Mouse (Mus musculus) hindbrain, embryonic 16.5 days (tissue): ENCODE measurements at regions not wholly inside any gene's neighbourhood (a gene's known extent, or its start where the extent isn't known, plus 50 kb on each side); places are given as distances from the start of the nearest gene placed in this dataset.

ENCODE experiments used
- ATAC-seq: fragments of 200-750 bp; cut with Nextera tagmentation; 2 replicates; pipeline ENCODE4 v1.8.0; 2017; ENCODE audit warnings: moderate TSS enrichment, moderate library complexity
- H3K27ac ChIP-seq: fragments of 300-500 bp; sonication (generic); 2 replicates; pipeline ENCODE4 v1.5.1; 2014; ENCODE audit warnings: low read depth, mild to moderate bottlenecking, control low read depth, low read length, moderate library complexity
- H3K27me3 ChIP-seq: fragments of 300-500 bp; sonication (generic); replicated peaks from 2 replicates; pipeline ENCODE4 v1.6.1; 2014; ENCODE audit warnings: low read length; ENCODE audit not compliant: control insufficient read depth, insufficient read depth
- H3K36me3 ChIP-seq: fragments of 300-500 bp; sonication (generic); 2 replicates; pipeline ENCODE4 v1.6.1; 2014; ENCODE audit warnings: mild to moderate bottlenecking, low read length, moderate library complexity, mixed read lengths; ENCODE audit not compliant: control insufficient read depth, insufficient read depth
- H3K4me1 ChIP-seq: fragments of 300-500 bp; sonication (generic); 2 replicates; pipeline ENCODE4 v1.6.1; 2014; ENCODE audit warnings: low read depth, low read length; ENCODE audit not compliant: control insufficient read depth, insufficient read depth
- H3K4me2 ChIP-seq: fragments of 300-500 bp; sonication (generic); 2 replicates; pipeline ENCODE4 v1.6.1; 2014; ENCODE audit warnings: mild to moderate bottlenecking, low read length, control low read depth, moderate library complexity
- H3K4me3 ChIP-seq: fragments of 300-500 bp; sonication (generic); 2 replicates; pipeline ENCODE4 v1.5.1; 2014; ENCODE audit warnings: mild to moderate bottlenecking, low read length, control low read depth, moderate library complexity
- H3K9ac ChIP-seq: fragments of 300-500 bp; sonication (generic); 2 replicates; pipeline ENCODE4 v1.6.1; 2014; ENCODE audit warnings: low read depth, mild to moderate bottlenecking, control low read depth, low read length, moderate library complexity
- H3K9me3 ChIP-seq: fragments of 300-500 bp; sonication (generic); 2 replicates; pipeline ENCODE4 v1.6.1; 2014; ENCODE audit warnings: mild to moderate bottlenecking, low read length, moderate library complexity; ENCODE audit not compliant: control insufficient read depth
- WGBS: fragments of 180-500 bp; shearing (Covaris S2); extraction: QIAGEN DNeasy Blood & Tissue Kit; methylation state at CpG from one replicate; pipeline ENCODE4 v1.1.7; 2014; 5-methylcytosine and 5-hydroxymethylcytosine counted together

DNA sequence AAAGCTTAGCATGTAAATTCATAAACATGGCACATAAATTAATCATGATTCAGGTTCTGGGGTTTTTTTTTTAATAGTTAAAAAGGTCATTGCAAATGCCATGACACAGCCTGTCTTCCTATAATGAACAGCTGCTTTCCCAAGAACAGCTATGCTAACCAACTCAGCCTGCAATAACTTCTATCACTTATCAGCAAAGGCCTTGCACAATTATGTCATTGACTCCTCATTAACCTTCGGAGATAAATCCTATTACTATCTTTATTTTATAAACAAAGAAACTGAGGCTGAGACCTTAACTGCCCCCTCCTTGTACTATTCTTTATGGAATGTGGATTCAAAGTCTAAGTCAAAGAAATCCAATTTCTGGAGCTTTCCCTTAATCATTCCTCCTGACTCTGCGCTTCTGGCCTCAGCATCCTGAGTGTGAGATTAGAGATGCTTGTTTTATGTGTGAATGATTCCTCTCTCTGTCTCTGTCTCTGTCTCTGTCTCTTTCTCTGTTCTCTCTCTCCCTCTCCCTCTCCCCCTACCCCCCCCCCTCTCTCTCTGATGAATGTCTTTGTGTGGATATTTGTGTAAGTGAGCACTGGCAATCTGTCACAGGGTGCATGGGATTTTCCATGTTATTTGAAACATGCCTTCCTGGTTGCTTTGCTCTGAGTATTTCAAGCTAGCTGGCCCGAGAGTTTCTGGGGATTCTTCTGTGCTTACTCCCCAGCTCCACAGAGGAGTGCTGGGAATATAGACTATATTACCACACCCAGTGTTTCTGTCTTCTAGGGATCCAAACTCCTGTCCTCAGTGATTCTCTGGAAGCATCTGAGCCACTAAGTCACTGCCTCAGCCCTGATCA is 243.1 kb upstream of the Il12b start:
- Histone ChIP-seq H3K36me3 (no peaks in the 10 kb centered on the region), H3K4me1 (peaks cover 4% of the 10 kb centered on the region; the same call in 1 of the 2 replicates), H3K4me2 (no peak overlapping the region), H3K4me3 (no peak overlapping the region), H3K27me3 (no peaks in the 10 kb centered on the region), H3K27ac (no peak overlapping the region), H3K9me3 (no peaks in the 10 kb centered on the region), H3K9ac (no peak overlapping the region)
- WGBS = 79% methylated on average over 3 of the region's 3 CpGs
- ATAC-seq = no peak

DNA sequence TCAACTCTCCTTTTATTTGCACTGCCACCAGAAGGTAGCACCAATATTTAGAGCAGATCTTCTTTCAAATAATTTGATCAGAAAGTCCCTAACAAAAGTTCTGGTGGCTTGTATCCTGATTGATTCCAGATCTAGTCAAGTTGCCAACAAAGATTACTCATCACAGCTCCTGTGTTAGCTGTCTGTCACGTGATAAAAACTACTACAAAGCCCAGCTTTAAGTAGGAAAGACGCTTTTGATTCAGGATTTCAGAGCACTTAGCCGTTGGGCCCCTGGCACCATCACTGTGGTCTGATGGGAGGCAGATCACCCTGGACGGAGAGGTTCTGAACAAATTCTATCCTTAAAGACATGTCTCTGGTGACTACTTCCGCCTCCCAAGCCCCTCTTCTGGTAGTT is 241.6 kb upstream of the Il12b start:
- Histone ChIP-seq H3K9me3 (no peaks in the 10 kb centered on the region), H3K36me3 (no peaks in the 10 kb centered on the region), H3K4me3 (no peak overlapping the region), H3K4me1 (peaks cover 4% of the 10 kb centered on the region; the same call in 1 of the 2 replicates), H3K27me3 (no peaks in the 10 kb centered on the region), H3K27ac (no peak overlapping the region), H3K4me2 (no peak overlapping the region), H3K9ac (no peak overlapping the region)
- WGBS = 85% methylated on average over 5 of the region's 5 CpGs
- ATAC-seq = no peak

DNA sequence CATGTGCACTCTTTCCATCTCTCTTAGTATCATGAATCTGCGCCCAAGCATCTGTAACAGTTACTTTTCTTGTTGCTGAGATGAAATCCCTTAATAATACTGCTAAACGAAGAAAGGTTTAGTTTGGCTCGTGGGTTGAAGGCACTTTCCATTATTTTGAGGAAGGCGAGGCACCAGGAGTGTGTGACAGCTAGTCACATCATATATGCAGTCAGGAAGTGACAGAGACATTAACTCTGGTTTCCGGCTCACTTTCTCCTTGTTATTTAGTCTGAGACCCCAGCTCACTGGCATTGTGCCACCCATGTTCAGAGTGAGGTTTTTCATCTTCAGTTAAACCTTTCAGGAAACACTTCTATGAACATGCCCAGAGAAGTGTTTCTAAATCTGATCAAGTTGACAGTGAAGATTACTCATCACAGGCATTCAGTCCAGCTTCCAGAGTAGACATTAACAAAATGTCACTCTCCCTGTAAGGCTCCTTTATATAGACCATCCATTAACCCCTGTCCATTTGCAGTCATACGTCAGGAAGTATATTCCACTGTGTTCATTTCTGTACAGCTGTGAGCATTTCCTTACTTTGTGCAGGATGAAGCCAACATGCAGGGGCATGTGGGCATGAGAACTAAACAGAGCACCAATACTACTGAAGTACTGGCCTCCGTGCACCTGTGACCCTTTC is 238.0 kb upstream of the Il12b start:
- Histone ChIP-seq H3K36me3 (no peaks in the 10 kb centered on the region), H3K9me3 (no peaks in the 10 kb centered on the region), H3K27me3 (no peaks in the 10 kb centered on the region), H3K4me1 (no peaks in the 10 kb centered on the region), H3K4me3 (no peak overlapping the region), H3K4me2 (no peak overlapping the region), H3K27ac (no peak overlapping the region), H3K9ac (no peak overlapping the region)
- 85% methylated on average over 7 of the region's 7 CpGs for WGBS
- no peak for ATAC-seq

DNA sequence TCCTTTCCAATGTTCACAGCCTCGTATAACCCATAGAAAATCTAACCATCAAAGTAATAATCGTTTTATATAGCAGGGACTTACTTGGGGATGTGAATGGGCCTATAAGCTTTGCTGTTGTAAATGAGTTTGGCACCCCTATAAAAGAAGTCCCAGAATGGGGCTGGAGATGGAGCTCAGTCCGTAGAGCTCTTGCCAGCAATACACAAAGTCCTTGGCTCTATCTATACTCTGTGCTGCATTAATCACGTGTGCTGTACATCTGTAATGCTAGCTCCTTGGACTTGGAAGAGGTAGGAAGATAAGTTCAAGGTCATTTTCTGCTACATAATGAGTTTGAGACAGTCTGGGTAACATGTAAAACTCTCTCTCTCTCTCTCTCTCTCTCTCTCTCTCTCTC is 236.8 kb upstream of the Il12b start:
- H3K27ac ChIP-seq = no peak overlapping the region
- WGBS = 66% methylated on average over 4 of the region's 4 CpGs
- H3K4me1 ChIP-seq = no peaks in the 10 kb centered on the region
- H3K36me3 ChIP-seq = no peaks in the 10 kb centered on the region
- ATAC-seq = peak; percentile 71
- H3K4me3 ChIP-seq = no peak overlapping the region
- no peaks in the 10 kb centered on the region for H3K9me3 ChIP-seq
- H3K9ac ChIP-seq = no peak overlapping the region
- H3K4me2 ChIP-seq = no peak overlapping the region
- no peaks in the 10 kb centered on the region for H3K27me3 ChIP-seq

DNA sequence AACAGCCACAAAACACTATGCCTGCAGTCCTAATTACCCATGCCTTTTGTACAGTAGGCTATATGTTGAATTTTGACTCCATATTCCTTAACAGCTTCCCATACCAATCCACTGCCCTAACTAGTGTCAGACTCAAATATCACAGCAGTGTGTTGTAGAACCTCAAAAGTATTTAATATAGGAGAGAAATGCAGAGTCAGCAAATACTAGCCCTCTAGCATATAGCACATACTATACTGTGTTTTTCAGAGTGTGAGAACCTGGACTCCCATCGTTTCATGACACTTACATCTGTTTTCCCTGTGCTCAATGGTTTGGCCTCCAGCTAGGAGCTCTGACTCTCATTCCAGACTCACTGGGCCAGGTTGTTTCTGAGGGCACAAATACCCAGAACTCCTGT is 236.1 kb upstream of the Il12b start:
- Histone ChIP-seq H3K4me3 (no peak overlapping the region), H3K27me3 (no peaks in the 10 kb centered on the region), H3K9me3 (no peaks in the 10 kb centered on the region), H3K4me2 (no peak overlapping the region), H3K4me1 (no peaks in the 10 kb centered on the region), H3K9ac (no peak overlapping the region), H3K27ac (no peak overlapping the region), H3K36me3 (no peaks in the 10 kb centered on the region)
- 83% methylated on average over 1 of the region's 1 CpGs for WGBS
- ATAC-seq = no peak

DNA sequence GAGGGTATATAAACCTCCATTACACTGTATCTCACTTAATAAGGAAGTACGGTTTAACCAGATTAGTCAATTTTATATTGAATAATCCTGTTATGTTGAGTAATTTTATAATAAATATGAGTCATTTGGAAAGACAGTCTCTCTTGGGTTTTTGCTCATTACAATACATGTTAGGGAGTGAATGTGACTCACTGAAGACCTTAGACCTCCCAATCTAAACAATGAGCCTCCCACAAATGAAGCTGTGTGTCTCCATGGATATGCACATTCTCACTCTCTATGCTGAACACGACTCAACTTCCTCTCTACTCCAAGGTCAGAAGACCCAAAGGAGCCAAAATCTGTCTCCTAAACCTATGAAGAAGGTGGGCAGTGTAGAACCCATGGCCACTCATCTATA is 235.7 kb upstream of the Il12b start:
- Histone ChIP-seq H3K9ac (no peak overlapping the region), H3K4me2 (no peak overlapping the region), H3K27me3 (no peaks in the 10 kb centered on the region), H3K27ac (no peak overlapping the region), H3K36me3 (no peaks in the 10 kb centered on the region), H3K4me3 (no peak overlapping the region), H3K4me1 (no peaks in the 10 kb centered on the region), H3K9me3 (no peaks in the 10 kb centered on the region)
- ATAC-seq = no peak
- 68% methylated on average over 2 of the region's 2 CpGs for WGBS

DNA sequence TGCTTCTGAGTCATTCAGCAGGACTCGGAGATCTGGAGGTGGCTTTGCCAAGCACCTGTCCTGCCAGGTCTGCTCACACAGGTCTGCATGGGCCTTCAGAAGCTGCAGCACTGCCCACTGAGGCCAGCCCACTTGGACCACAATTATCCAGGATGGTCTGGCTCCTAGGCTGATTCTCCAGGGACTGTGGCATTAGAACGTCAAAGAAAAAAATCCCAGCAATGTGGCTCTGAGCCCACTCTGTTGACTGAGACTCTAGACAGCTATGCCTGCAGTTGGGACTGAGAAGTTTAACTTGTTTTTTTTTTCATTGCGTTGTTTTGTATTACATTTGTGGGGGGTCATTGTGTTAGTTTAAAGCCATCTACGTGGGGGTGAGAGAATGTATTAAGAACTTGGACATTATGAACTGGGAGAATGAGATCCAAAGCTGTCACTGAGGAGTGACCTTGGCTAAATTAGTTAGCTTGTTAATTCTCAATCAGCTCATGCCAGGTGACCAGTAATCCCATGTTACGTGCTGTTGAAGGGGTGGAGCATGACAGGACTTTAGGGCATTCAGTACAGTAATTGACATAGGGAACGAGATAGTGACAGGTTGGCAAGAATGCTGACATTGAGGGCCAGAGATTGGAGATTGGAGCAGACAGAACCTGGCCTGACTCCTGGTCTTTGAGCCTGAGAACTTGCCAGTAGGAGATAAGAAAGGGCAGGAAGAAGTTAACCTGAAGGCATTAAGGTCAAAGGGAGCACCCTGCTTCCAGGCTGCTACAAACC is 232.0 kb upstream of the Il12b start:
- Histone ChIP-seq H3K36me3 (no peaks in the 10 kb centered on the region), H3K4me3 (no peak overlapping the region), H3K27me3 (no peaks in the 10 kb centered on the region), H3K27ac (no peak overlapping the region), H3K9me3 (no peaks in the 10 kb centered on the region), H3K4me2 (no peak overlapping the region), H3K4me1 (no peaks in the 10 kb centered on the region), H3K9ac (no peak overlapping the region)
- ATAC-seq = no peak
- WGBS = 74% methylated on average over 6 of the region's 6 CpGs

DNA sequence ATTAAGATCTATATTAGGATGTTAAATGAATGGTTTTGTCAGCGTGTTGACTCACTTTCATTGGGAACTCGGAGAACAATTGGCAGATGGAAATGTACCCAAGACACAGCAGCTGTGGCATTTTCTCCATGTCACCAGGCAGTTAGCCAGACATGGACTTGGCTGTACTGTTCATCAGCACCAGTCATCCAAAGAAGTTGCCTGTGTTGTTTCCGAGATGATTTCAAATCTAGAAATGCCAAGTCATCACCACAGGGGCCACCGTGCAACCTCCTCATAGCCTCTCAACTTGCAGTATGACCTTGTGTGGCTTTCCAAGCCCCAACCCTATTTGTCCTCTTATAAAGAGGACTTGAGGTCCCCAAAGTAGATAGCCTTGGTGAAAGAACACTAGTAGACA is 227.4 kb upstream of the Il12b start:
- no peak for ATAC-seq
- H3K36me3 ChIP-seq = no peaks in the 10 kb centered on the region
- H3K4me2 ChIP-seq = no peak overlapping the region
- WGBS = 97% methylated on average over 4 of the region's 4 CpGs
- H3K27me3 ChIP-seq = no peaks in the 10 kb centered on the region
- H3K27ac ChIP-seq = no peak overlapping the region
- no peak overlapping the region for H3K4me3 ChIP-seq
- no peaks in the 10 kb centered on the region for H3K4me1 ChIP-seq
- H3K9ac ChIP-seq = no peak overlapping the region
- H3K9me3 ChIP-seq = no peaks in the 10 kb centered on the region

DNA sequence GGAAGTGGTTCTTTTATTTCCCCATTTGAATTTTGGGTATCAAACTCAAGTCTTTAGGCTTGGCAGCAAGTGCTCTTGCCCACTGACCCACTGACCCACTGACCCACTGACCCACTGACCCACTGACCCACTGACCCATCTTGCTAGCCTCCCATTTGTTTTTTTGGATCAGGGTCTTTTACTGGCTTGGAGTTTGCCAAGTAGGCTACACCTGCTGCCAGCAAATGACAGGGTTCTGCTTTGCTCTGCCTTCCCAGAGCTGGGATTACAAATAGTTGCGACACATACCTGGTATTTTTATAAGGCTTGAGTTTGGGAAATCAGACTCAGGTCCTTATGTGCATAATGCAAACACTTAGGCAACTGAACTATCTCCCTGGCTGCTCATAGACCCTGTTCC is 226.7 kb upstream of the Il12b start:
- Histone ChIP-seq H3K4me1 (no peaks in the 10 kb centered on the region), H3K9me3 (no peaks in the 10 kb centered on the region), H3K9ac (no peak overlapping the region), H3K27ac (no peak overlapping the region), H3K27me3 (no peaks in the 10 kb centered on the region), H3K36me3 (no peaks in the 10 kb centered on the region), H3K4me3 (no peak overlapping the region), H3K4me2 (no peak overlapping the region)
- WGBS = 93% methylated on average over 1 of the region's 1 CpGs
- ATAC-seq = no peak
